In the genomic region with DNA sequence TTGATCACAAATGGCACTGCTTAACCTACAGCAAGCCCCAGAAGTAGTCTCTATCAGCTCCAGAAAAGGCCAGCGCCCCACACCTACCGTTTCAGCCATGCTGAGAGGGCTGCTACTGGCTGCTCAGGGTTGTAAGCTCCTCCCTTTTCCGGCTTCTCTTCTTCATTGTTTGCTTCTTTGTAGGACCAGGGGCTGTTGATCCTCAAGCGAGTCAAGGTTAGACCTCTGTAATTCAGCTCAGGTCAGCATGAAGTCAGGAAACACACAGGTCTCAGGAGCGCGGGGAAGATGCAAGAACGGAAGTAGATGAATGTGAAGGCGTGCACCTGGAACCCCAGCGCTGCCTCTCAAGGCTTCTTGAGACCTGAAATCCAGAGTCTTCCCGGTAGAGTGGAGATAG, we compare ENCODE assay signal across 24 mouse cellular contexts. TPM values are rescaled to one million over a fixed set of nuclear protein-coding genes. Genes with fewer than 3 reads are reported as not detected.
A peak's percentile ranks its signal among the peaks of the same experiment; 100 is the strongest.
DNase-seq lines count a peak whose midpoint lies in the region; TF ChIP-seq lines count a peak whose summit lies in the region.
"Had no signal": no experiment of that assay in that cellular context is flagged by ENCODE, and none has a peak within 500 bp of the region (broad histone marks: within the 10 kb centered on the region; RNA-seq: fewer than 3 reads in every experiment).

No protein-coding gene starts in this region.

- no peak overlapping the region for H3K4me3 ChIP-seq in kidney, adult 2 months (ENCODE audit: insufficient read depth, low read depth, low read length)
- H3K4me3 ChIP-seq in E14TG2a.4 (replicated peaks; ENCODE audit: low read length) (peak overlapping the region; percentile 73), ES-Bruce4 (ENCODE audit: low read depth, low read length) (0 out of 2 replicates have a peak overlapping the region, but pooled peaks have one; percentile 1)
- no peak overlapping the region for H3K4me3 ChIP-seq in cortical plate, adult 2 months (ENCODE audit: insufficient read depth, low read length)
- H3K4me3 ChIP-seq: heart, embryonic 10.5 days; limb, embryonic 15.5 days had no signal

- TF ChIP-seq EP300 in ES-Bruce4 (IDR thresholded peaks at IDR 0.05; ENCODE audit: insufficient read depth, low read depth, low read length), result 0 out of 2 replicates have a peak, but pooled peaks have one; percentile 35

- 88% methylated on average over 10 of the region's 10 CpGs for WGBS in kidney, adult 2 months

- no peak for TF ChIP-seq CTCF in kidney, adult 2 months (conservative IDR thresholded peaks at IDR 0.05; ENCODE audit: insufficient read depth, insufficient read length, low read depth, low read length)
- TF ChIP-seq CTCF in E14TG2a.4 (conservative IDR thresholded peaks at IDR 0.05; ENCODE audit: low read length) (no peak), ES-Bruce4 (IDR thresholded peaks at IDR 0.05; ENCODE audit: low read depth, low read length) (no peak)
- TF ChIP-seq CTCF in cortical plate, adult 2 months (IDR thresholded peaks at IDR 0.05; ENCODE audit: extremely low read depth, insufficient read depth, low read length), result no peak

- H3K4me1 ChIP-seq in kidney, adult 2 months (ENCODE audit: control insufficient read depth, insufficient read depth, low read length), result peaks cover 19% of the 10 kb centered on the region
- H3K4me1 ChIP-seq in E14TG2a.4 (replicated peaks; ENCODE audit: low read depth, low read length) (peaks cover 90% of the 10 kb centered on the region), ES-Bruce4 (ENCODE audit: control insufficient read depth, insufficient read depth, low read length) (peaks cover 9% of the 10 kb centered on the region)
- H3K4me1 ChIP-seq in cortical plate, adult 2 months (ENCODE audit: control insufficient read depth, insufficient read depth, low read length), result peaks cover 12% of the 10 kb centered on the region

- H3K9me3 ChIP-seq in E14TG2a.4 (ENCODE audit: low read length) (peaks cover 17% of the 10 kb centered on the region), ES-Bruce4 (replicated peaks; ENCODE audit: control insufficient read depth, insufficient read depth, low read length, poor library complexity, severe bottlenecking) (no peaks in the 10 kb centered on the region)
- H3K9me3 ChIP-seq: heart, embryonic 10.5 days; limb, embryonic 15.5 days had no signal

- no peaks in the 10 kb centered on the region for H3K36me3 ChIP-seq in kidney, adult 2 months (ENCODE audit: control insufficient read depth, insufficient read depth, low read length)
- H3K36me3 ChIP-seq in E14TG2a.4 (ENCODE audit: insufficient read depth, low read length) (no peaks in the 10 kb centered on the region), ES-Bruce4 (ENCODE audit: control insufficient read depth, insufficient read depth, low read length, poor library complexity, severe bottlenecking) (no peaks in the 10 kb centered on the region)
- H3K36me3 ChIP-seq: heart, embryonic 10.5 days had no signal

- TF ChIP-seq POLR2A in kidney, adult 2 months (IDR thresholded peaks at IDR 0.05; ENCODE audit: low read depth, low read length), result no peak
- TF ChIP-seq POLR2A in ES-Bruce4 (IDR thresholded peaks at IDR 0.05; ENCODE audit: insufficient read depth, low read length), result no peak
- no peak for TF ChIP-seq POLR2A in cortical plate, adult 2 months (IDR thresholded peaks at IDR 0.05; ENCODE audit: extremely low read depth, insufficient read depth, low read length)

- H3K27ac ChIP-seq in kidney, adult 2 months (ENCODE audit: insufficient read depth, low read depth, low read length), result peak overlapping the region; percentile 89
- peak overlapping the region; percentile 40 for H3K27ac ChIP-seq in ES-Bruce4 (ENCODE audit: insufficient read depth, low read length)
- H3K27ac ChIP-seq in cortical plate, adult 2 months (ENCODE audit: insufficient read depth, low read length), result peak overlapping the region; percentile 30; the same call in 1 of the 2 replicates
- H3K27ac ChIP-seq: liver, embryonic 14.5 days had no signal

- no peaks in the 10 kb centered on the region for H3K27me3 ChIP-seq in kidney, adult 2 months (replicated peaks; ENCODE audit: control insufficient read depth, insufficient read depth, low read length)
- H3K27me3 ChIP-seq in E14TG2a.4 (ENCODE audit: insufficient read depth, low read length), result peaks cover 6% of the 10 kb centered on the region; the same call in 1 of the 2 replicates
- H3K27me3 ChIP-seq in ES-Bruce4 (ENCODE audit: control insufficient read depth, insufficient read depth, low read length, poor library complexity, severe bottlenecking), result no peaks in the 10 kb centered on the region
- H3K27me3 ChIP-seq: limb, embryonic 15.5 days had no signal

- no peak for DNase-seq in kidney, adult 2 months
- DNase-seq in kidney, postnatal 10 days, result no peak
- no peak for DNase-seq in urinary bladder, postnatal 36 days (ENCODE audit: low spot score in 2 of 2)
- DNase-seq in cerebellum, adult 11 months, result no peak
- DNase-seq: adrenal gland, adult 8-10 months; cerebellum, adult 8-10 months; cerebellum, postnatal 36 days; kidney, adult 8-10 months; left cerebral cortex, postnatal 4 days; lung, embryonic 14.5 days; lung, postnatal 36 days; midbrain, embryonic 14.5 days; right cerebral cortex, postnatal 14 days; spleen, adult 18-20 months; thymus, adult 18-20 months; thymus, postnatal 36 days had no signal

- no peak overlapping the region for H3K9ac ChIP-seq in ES-Bruce4 (ENCODE audit: low read depth, poor library complexity, severe bottlenecking)
- H3K9ac ChIP-seq: limb, embryonic 15.5 days; liver, embryonic 14.5 days; lung, embryonic 14.5 days had no signal

RNA-seq across cellular contexts. Expression of gene Rusc2, which starts 22.9 kb away (rescaled TPM):
- 15.5 and 17.3 TPM in 2 replicates for polyA plus RNA-seq in kidney, adult 2 months (2012; rRNA removed)
- polyA plus RNA-seq in ES-Bruce4 (2011; ENCODE audit: insufficient read depth, insufficient read length, low read depth, missing spikeins), result 24.9 and 27.0 TPM in 2 replicates
- 50.6 and 53.8 TPM in 2 replicates for polyA plus RNA-seq in cortical plate, adult 2 months (2012; rRNA removed)
- polyA plus RNA-seq: activated CD4-positive, CD25-positive, alpha-beta regulatory T cell, adult 4 months; inflammation-experienced regulatory T-cells, adult 6 months had no signal

RNA-seq across cellular contexts. Expression of gene Fam166b, which starts 24.2 kb away (rescaled TPM):
- 1.3 and 1.6 TPM in 2 replicates for polyA plus RNA-seq in kidney, adult 2 months (2012; rRNA removed)
- polyA plus RNA-seq in ES-Bruce4 (2011; ENCODE audit: insufficient read depth, insufficient read length, low read depth, missing spikeins), result 2.1 and 2.4 TPM in 2 replicates
- polyA plus RNA-seq in cortical plate, adult 2 months (2012; rRNA removed), result 1.8 and 1.9 TPM in 2 replicates
- polyA plus RNA-seq: activated CD4-positive, CD25-positive, alpha-beta regulatory T cell, adult 4 months; heart, embryonic 10.5 days; inflammation-experienced regulatory T-cells, adult 6 months; liver, embryonic 14.5 days had no signal

RNA-seq across cellular contexts. Expression of gene Tesk1, which starts 37.0 kb away (rescaled TPM):
- 59.0 and 72.5 TPM in 2 replicates for polyA plus RNA-seq in kidney, adult 2 months (2012; rRNA removed)
- polyA plus RNA-seq in ES-Bruce4 (2011; ENCODE audit: insufficient read depth, insufficient read length, low read depth, missing spikeins), result 12.6 and 14.9 TPM in 2 replicates
- 77.0 and 78.5 TPM in 2 replicates for polyA plus RNA-seq in cortical plate, adult 2 months (2012; rRNA removed)

RNA-seq across cellular contexts. Expression of gene Cd72, which starts 49.7 kb away (rescaled TPM):
- 4.5 and 12.6 TPM in 2 replicates for polyA plus RNA-seq in kidney, adult 2 months (2012; rRNA removed)
- not detected in 2 replicates for polyA plus RNA-seq in ES-Bruce4 (2011; ENCODE audit: insufficient read depth, insufficient read length, low read depth, missing spikeins)
- 1.0 and 1.8 TPM in 2 replicates for polyA plus RNA-seq in cortical plate, adult 2 months (2012; rRNA removed)

Comparison
In these comparisons a context has a peak if more than half of its experiments do, and no peak if none do; other contexts are left out.
1. H3K27ac ChIP-seq: peak in every context shown above with its lines; median percentile 89 in kidney, adult 2 months; 40 in ES-Bruce4; 30 in cortical plate, adult 2 months.
2. H3K4me3 ChIP-seq: peak in E14TG2a.4 (single experiment) and ES-Bruce4 (single experiment); none in kidney, adult 2 months (single experiment) and cortical plate, adult 2 months (single experiment).